Mouse (Mus musculus): ENCODE data around the gene Yars.

Gene Yars

GRCm38 (mm10) chr4:129227985-129228381 is 38.4 kb downstream of the Yars start:
- DNase-seq = no peak

DNA sequence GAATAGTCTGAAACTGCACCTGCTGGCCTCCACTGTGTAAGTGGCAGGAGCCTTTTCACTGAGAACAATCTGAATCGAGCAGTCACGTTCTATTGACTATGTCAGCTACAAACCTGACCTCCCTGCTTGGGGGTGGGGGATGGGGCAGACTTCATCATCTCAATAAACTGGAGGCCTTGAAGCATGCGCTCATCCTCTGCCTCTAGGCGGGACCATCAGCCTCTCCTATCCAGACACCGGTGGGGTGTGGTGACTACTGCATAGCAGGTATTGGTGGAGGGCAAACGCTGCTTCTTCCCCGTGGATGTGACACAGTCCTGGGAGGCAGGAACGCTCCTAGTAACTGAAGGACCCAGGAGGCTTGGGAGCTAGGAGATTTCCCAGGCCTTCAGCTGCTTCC is 41.4 kb downstream of the Yars start:
- no peak for DNase-seq

- DNase-seq = no peak
Measured at GRCm38 (mm10) chr4:129231594-129232450, 42.3 kb downstream of the Yars start.

- no peak for DNase-seq
Measured at GRCm38 (mm10) chr4:129232561-129233360, 43.2 kb downstream of the Yars start.

GRCm38 (mm10) chr4:129234488-129234887 is 44.9 kb downstream of the Yars start:
- no peak for DNase-seq

- no peak for DNase-seq
Measured at GRCm38 (mm10) chr4:129235147-129235546, 45.6 kb downstream of the Yars start.

DNA sequence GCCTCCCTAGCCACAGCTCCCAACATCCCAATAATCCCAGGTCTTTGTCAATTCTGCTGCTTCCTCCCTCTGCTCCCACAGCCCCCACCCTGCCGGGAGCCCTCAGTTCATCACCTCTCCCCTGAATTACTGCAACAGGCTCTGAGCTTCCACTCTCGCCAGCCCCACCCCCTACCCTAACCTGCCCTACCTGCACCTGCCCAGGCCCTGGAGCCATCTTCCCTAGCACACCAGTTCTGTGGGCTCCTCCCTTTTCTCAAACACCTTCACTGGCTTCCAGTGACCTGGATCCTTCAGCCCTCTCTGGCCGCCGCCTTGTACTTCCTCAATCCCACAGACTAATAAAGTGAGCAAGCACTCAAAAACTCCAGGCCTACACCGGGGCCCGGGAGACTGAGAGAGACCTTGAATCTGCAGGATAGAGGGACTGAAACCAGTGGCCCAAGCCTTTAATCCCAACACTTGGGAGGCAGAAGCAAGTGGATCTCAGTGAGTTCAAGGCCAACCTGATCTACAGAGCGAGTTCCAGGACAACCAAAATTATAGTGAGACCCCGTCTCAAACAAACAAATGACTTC is 46.8 kb downstream of the Yars start:
- DNase-seq = no peak

GRCm38 (mm10) chr4:129237843-129238441 is 48.4 kb downstream of the Yars start:
- DNase-seq = no peak

DNA sequence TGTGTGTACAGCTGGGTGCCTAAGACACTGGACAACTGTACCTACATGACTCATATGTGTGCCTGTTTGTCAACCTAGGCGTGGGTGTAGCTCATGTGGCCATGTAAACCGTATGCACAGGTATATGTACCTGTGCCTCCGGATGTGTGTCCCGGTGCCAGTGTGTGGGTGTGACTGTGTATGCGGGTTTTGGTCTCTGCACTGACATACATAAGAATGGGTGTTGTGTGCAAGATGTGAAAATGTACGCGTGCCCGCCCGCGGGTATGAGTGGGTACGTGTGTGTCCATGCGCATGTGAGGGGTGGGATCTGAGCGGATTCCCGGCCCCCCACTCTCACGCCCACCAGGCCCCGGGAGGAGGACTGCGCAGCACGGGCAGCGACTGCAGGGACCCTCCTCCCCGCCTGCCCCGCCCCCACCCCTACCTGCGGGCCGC is 49.0 kb downstream of the Yars start:
- DNase-seq = no peak

- DNase-seq = peak; percentile 84
Measured at GRCm38 (mm10) chr4:129239075-129239474, 49.5 kb downstream of the Yars start.

GRCm38 (mm10) chr4:129241898-129242297 is 52.3 kb downstream of the Yars start:
- no peak for DNase-seq

DNA sequence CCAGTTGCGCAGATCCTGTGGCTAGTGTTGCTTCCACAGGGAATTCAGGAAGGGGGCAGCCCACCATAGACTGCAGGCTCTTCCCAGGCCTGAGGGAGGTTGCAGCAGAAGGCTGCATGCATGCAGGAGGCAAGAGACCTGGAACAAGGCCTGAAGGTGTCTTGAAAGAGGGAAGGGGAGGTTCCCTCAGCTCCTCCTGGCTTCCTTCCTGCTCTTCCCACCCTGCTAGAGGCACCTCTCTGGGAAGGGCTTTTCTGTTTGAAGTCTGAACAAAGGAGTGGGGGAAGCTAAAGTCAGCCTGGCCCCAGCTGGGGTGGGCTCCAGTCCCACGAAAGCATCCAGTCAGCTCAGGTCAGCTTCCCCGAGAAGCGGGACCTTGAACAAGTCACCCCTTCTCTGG is 52.8 kb downstream of the Yars start:
- DNase-seq = no peak

GRCm38 (mm10) chr4:129242761-129243160 is 53.2 kb downstream of the Yars start:
- DNase-seq = no peak

GRCm38 (mm10) chr4:129244802-129245201 is 55.2 kb downstream of the Yars start:
- DNase-seq = no peak

GRCm38 (mm10) chr4:129246360-129247301 is 57.1 kb downstream of the Yars start:
- DNase-seq = no peak

DNA sequence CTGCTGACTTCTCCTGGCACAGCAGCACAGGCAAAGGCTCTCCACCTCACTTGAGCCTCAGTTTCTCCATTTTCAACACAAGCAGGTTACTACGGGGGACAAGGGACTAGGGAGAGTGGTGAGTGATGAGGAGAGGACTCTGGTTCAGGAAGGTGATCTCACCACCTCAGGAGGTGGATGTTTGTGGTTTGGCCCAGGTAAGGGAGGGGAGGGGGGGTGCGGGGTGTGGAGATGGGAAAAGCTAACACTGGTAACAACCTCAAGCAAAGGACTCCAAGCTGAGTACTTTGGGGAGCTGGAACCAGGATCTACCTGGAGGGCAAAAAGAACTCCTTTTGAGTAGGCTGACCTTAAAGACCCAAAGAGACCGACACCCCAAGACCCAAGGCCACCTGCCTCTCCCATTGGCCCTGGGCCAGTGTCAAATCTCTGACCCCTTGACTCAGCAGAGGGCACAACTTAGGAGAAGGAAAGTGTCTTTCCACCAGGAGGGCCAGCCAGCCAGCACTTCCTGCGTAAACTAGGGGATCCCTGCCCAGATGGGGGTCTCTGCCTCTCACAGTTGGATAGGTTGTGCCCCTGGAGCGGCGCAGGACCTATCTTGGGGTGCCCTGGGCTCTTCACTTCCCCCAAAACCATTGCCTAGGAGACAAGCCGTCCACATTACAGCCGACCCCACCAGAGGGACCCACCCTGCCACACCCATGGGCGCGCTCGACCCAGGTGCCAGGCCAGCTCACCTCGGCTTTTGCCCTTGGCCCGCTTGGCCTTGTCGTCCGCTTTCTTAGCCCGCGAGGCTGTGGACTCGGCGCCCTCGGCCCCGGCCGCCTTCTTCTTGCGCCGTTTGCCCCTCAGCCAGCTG is 58.1 kb downstream of the Yars start:
- no peak for DNase-seq

DNA sequence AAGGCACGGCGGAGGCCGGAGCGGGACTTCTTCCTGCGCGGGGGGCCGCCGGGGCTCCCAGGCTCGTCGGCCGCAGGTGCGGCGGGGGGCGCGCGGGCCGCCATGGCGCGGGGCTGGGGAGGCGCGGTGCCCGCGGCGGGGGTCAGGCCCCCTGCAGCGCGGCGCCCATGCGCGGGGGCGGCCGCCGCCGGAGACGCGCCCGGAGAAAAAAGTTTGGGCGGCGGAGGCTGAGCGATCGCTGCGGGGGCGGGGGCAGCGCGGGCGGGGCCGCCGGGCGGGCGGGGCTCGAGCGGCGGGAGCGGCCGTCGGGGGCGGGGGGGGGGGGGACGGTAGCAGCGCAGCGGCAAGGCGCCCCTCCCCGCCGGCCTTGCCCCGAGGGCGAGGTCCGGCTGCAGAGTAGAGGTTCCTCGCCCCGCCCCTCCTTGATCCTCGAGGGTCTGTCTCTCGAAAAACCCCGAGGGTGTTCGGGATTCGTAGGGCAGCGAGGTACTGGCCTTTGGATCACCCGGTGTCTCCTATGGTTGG is 58.7 kb downstream of the Yars start:
- no peak for DNase-seq

- no peak for DNase-seq
Measured at GRCm38 (mm10) chr4:129249288-129249687, 59.7 kb downstream of the Yars start.

DNA sequence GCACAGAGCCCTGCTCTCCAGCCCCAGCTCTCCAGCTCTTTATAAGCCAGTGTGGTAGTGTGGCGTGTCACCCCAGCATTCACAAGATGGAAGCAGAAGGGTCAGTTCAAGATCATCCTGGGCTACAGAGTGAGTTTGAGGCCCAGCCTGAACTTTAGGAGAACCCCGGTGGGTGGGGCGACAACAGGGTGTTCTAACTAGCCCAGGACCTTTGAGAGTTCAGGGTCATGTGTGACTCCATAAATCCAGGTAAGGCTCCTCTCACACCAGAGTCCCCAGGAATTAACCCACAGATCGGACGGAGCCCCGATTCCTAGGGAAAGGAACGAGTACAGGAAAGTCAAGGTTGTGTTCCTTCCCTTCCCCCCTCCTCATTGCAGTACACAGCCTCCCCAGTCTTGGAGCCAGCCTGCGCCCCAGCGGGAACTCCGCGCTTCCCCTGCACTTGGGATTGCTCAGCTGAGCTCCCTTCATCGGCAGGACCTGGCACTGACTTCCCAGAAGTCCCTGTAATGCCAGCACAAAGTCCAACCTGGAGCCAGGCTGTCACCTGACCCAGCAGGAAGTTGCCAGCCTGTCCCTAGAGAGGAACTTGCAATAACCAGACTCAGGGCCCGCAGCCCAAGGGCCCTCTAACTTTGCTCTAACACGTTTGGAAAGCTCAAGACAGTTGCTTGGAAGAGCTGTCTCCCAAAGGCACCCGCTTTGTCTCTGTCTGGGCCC is 61.4 kb downstream of the Yars start:
- DNase-seq = no peak

All from right cerebral cortex, adult 18-20 months (tissue).